Mouse (Mus musculus) midbrain, postnatal 0 days (tissue): Measurements from ENCODE around the gene Tbc1d16. TPM values are rescaled to one million over a fixed set of nuclear protein-coding genes. Genes with fewer than 3 reads are reported as not detected.
A peak's percentile ranks its signal among the peaks of the same experiment; 100 is the strongest.

ENCODE experiments used
- ATAC-seq: fragments of 200-750 bp; cut with Nextera tagmentation; 2 replicates; pipeline ENCODE4 v1.8.0; 2017; ENCODE audit warnings: moderate number of reproducible peaks, mild to moderate bottlenecking, moderate TSS enrichment, moderate library complexity; ENCODE audit not compliant: low FRiP score
- DNase-seq: peaks from one replicate; pipeline ENCODE4 v3.0.0-alpha.2; 2015; ENCODE audit warnings: low spot score
- H3K27ac ChIP-seq: fragments of 300-500 bp; sonication (generic); 2 replicates; pipeline ENCODE4 v1.5.1; 2014; ENCODE audit warnings: low read depth, mild to moderate bottlenecking, low read length, mixed read lengths
- H3K27me3 ChIP-seq: fragments of 300-500 bp; sonication (generic); 2 replicates; pipeline ENCODE4 v1.6.1; 2014; ENCODE audit warnings: low read length, control low read depth, mixed read lengths; ENCODE audit not compliant: insufficient read depth
- H3K36me3 ChIP-seq: fragments of 300-500 bp; sonication (generic); 2 replicates; pipeline ENCODE4 v1.6.1; 2014; ENCODE audit warnings: low read length, control low read depth, mixed read lengths; ENCODE audit not compliant: insufficient read depth
- H3K4me1 ChIP-seq: fragments of 300-500 bp; sonication (generic); 2 replicates; pipeline ENCODE4 v1.6.1; 2014; ENCODE audit warnings: mild to moderate bottlenecking, control low read depth, antibody characterized with exemption, low read length, mixed read lengths; ENCODE audit not compliant: insufficient read depth
- H3K4me2 ChIP-seq: fragments of 300-500 bp; sonication (generic); 2 replicates; pipeline ENCODE4 v1.6.1; 2014; ENCODE audit warnings: low read depth, mild to moderate bottlenecking, low read length, mixed read lengths; ENCODE audit not compliant: poor library complexity, severe bottlenecking
- H3K4me3 ChIP-seq: fragments of 300-500 bp; sonication (generic); 2 replicates; pipeline ENCODE4 v1.5.1; 2014; ENCODE audit warnings: low read depth, mild to moderate bottlenecking, low read length, moderate library complexity
- H3K9ac ChIP-seq: fragments of 300-500 bp; sonication (generic); replicated peaks from 2 replicates; pipeline ENCODE4 v1.6.1; 2014; ENCODE audit warnings: mild to moderate bottlenecking, low read length, moderate library complexity, mixed read lengths; ENCODE audit not compliant: poor library complexity, severe bottlenecking
- H3K9me3 ChIP-seq: fragments of 300-500 bp; sonication (generic); 2 replicates; pipeline ENCODE4 v1.6.1; 2016; ENCODE audit warnings: low read length, control low read depth
- CTCF ChIP-seq: IDR thresholded peaks from 2 replicates; pipeline ENCODE4 v1.5.1; 2016; ENCODE audit warnings: antibody characterized with exemption, mild to moderate bottlenecking
- WGBS: fragments of 180-500 bp; shearing (Covaris S2); extraction: QIAGEN DNeasy Blood & Tissue Kit; methylation state at CpG from one replicate; pipeline ENCODE4 v1.1.7; 2014; 5-methylcytosine and 5-hydroxymethylcytosine counted together
- polyA plus RNA-seq: library from polyadenylated mRNA; unstranded; fragments of >200 nt; fragmentation: Nextera tagmentation; extraction: Ambion mirVana; gene quantifications from 2 replicates; pipeline ENCODE4 v1.2.1, GENCODE M21; 2015
- total RNA-seq: library from RNA; depleted of rRNA; stranded (reverse); fragments of >200 nt; gene quantifications from 2 replicates; pipeline ENCODE4 v1.2.3, GENCODE M21; 2014

Tbc1d16 gene
- total and polyA plus RNA-seq, 2 experiments from 2014 or later: 43.5 to 152 TPM

DNA sequence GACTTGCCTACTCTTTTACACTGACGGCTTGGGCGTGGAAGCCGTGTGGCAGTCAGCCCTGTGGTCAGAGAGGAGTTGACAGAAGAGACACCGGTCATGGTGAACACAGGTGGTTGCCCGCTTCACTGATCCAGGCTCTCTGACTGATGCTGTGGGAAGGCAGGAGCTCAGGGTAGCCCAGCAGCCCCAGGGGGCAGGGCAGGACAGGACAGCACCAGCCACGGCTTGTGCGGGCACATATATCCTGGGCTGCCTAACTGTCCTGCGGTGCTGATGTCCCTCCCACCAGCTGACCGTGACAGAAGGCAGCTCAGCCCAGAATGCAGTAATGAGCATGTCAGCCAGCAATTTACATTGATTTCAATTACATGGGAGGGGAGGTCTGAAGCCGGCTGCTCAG lies 77.9 kb downstream of the Tbc1d16 start:
- TF ChIP-seq CTCF: no peak
- no peaks in the 10 kb centered on the region for H3K27me3 ChIP-seq
- H3K9ac ChIP-seq: no peak overlapping the region
- peaks cover 52% of the 10 kb centered on the region for H3K36me3 ChIP-seq
- ATAC-seq: no peak
- peak; percentile 59 for DNase-seq
- no peaks in the 10 kb centered on the region for H3K4me1 ChIP-seq
- no peak overlapping the region for H3K4me3 ChIP-seq
- H3K27ac ChIP-seq: no peak overlapping the region
- no peaks in the 10 kb centered on the region for H3K9me3 ChIP-seq
- 59% methylated on average over 10 of the region's 10 CpGs for WGBS
- H3K4me2 ChIP-seq: no peak overlapping the region

DNA sequence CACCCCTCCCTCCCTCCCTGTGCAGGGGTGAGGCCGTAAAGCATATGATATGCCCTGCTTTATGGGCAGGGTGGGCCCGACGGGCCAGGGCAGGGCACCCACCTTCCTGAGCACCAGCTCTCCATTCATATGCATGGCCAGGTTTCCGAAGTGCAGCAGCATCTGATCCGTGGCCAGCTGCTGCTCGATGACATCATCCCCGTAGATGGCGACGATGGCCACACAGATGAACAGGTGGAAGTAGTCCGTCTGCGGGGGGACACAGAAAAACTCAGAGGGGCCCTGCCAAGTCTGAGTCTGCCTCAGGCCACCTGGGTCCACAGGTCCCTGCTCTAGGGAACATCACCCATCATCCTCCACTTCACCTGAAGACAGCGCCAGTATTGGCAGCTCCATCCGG lies 79.5 kb downstream of the Tbc1d16 start:
- no peak overlapping the region for H3K27ac ChIP-seq
- ATAC-seq (no peak), DNase-seq (no peak)
- H3K4me3 ChIP-seq: no peak overlapping the region
- 89% methylated on average over 12 of the region's 13 CpGs for WGBS
- no peaks in the 10 kb centered on the region for H3K27me3 ChIP-seq
- H3K9ac ChIP-seq: no peak overlapping the region
- H3K4me2 ChIP-seq: no peak overlapping the region
- H3K9me3 ChIP-seq: no peaks in the 10 kb centered on the region
- TF ChIP-seq CTCF: no peak
- H3K36me3 ChIP-seq: peaks cover 43% of the 10 kb centered on the region
- no peaks in the 10 kb centered on the region for H3K4me1 ChIP-seq

DNA sequence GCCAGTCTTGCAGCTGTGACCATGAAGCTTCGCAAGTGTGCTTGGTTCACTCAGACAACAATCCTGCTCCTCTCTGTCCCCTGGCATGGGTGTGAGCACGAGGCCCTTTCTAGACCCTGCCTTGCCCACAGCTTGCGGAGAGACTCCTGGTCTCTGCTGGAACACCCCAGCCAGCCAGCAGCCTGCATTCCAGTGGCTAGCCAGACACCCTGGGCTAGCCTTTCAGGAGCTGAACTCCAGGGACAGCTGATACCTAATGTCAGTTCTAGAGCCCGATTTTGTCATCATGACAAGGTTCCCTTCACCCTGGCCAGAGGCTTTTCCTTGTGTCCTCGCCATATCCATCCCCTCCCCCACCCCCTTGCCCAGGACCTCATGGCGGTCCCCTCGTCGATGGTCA lies 81.1 kb downstream of the Tbc1d16 start:
- no peak overlapping the region for H3K9ac ChIP-seq
- no peak overlapping the region for H3K4me2 ChIP-seq
- H3K36me3 ChIP-seq: peaks cover 36% of the 10 kb centered on the region
- no peaks in the 10 kb centered on the region for H3K27me3 ChIP-seq
- 80% methylated on average over 8 of the region's 8 CpGs for WGBS
- DNase-seq (no peak), ATAC-seq (no peak)
- no peak overlapping the region for H3K27ac ChIP-seq
- H3K9me3 ChIP-seq: no peaks in the 10 kb centered on the region
- no peak for TF ChIP-seq CTCF
- H3K4me1 ChIP-seq: no peaks in the 10 kb centered on the region
- no peak overlapping the region for H3K4me3 ChIP-seq

DNA sequence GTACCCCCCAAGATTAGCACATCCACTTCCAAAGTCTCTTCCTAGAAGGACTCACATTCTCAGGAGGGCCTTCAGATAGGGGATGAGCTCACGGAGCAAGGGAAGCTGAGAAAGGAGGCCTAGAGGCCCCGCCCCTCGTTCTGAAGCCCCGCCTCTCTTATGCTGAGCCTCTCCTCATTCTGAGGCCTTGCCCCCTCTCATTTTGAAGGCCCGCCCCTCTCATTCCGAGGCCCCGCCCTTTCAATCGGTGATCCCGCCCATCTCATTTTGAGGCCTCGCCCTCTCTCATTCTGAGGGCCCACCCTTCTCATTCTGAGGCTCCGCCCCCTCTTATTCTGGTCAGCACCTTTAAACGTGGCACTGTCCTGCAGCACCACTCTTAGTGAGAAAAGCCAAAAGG lies 82.2 kb downstream of the Tbc1d16 start:
- WGBS: 50% methylated on average over 12 of the region's 12 CpGs

DNA sequence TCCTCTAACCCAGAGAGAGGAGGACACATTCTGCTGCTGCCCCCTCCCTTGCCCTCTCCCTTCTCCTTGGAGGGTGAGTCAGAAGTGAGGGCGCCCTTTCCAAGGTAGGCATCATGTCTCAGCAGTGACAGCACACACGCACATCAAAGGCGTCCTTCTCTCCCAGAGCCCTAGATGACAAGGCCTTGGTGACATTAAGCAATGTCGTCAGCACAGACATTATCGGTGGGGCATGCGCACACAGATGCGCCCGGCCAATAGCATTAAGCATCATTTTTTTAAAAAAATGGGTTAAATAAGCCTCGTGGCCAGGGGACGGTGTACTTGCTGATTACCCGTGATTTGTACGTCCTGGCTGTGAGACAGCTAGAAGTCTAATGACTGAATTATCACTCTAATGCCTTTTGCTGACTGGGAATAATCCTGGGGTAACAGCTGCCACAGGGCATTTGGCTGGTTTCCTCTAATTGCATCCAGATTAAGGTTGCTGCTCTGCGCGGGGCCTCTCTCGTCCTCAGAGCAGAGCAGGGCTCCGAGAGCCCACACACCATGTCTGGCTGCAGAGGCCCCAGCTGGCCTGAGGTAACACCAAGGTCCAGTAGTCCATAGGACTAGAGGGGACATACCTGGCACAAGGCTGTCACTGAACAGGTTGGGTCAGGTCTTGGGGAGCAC lies 83.4 kb downstream of the Tbc1d16 start:
- 36% methylated on average over 16 of the region's 16 CpGs for WGBS
- peak overlapping the region; percentile 13; the same call in 1 of the 2 replicates for H3K27ac ChIP-seq
- ATAC-seq: 0 out of 2 replicates have a peak, but pooled peaks have one; percentile 48

More for the DNA sequence above, 82.2 kb downstream of the Tbc1d16 start:
- Histone ChIP-seq H3K9me3 (no peaks in the 10 kb centered on the region), H3K36me3 (peaks cover 36% of the 10 kb centered on the region), H3K4me2 (no peak overlapping the region), H3K27ac (no peak overlapping the region), H3K27me3 (no peaks in the 10 kb centered on the region), H3K9ac (no peak overlapping the region), H3K4me1 (no peaks in the 10 kb centered on the region), H3K4me3 (no peak overlapping the region)
- ATAC-seq (no peak), DNase-seq (no peak)
- TF ChIP-seq CTCF: no peak

DNA sequence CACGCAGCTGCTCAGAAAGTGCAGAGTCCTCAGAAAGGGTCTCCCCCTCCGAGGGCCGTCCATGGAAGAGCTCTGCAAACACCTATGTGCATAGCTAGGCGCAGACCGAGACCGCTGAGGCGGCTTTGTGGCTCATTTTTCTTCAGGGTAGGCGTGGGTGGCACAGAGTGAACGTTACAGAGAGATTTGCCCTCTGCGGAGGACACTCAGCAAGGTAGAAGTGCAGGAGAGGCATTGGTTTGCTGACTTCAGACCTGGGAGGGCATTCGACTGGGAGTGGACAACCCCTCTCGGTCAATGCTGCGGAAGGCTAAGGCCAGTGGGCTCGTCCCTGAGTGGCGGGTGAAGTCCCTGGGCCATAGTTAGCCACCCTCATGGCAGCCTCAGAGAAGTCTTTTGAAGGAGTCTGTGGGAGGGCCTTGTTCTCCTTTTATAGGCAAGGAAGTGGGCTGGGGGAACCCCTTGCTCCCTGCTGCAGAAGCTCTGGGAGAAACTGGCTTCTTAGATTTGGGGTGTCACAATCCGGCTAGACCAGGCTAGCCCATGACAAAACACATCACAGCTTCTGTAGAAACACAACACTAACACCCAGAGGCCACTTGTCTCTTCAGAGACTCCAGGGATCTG lies 84.8 kb downstream of the Tbc1d16 start:
- no peak for TF ChIP-seq CTCF
- no peak for ATAC-seq
- H3K27ac ChIP-seq: no peak overlapping the region
- no peak for DNase-seq
- H3K4me1 ChIP-seq: no peaks in the 10 kb centered on the region
- H3K4me2 ChIP-seq: no peak overlapping the region
- no peaks in the 10 kb centered on the region for H3K27me3 ChIP-seq
- 89% methylated on average over 16 of the region's 16 CpGs for WGBS
- H3K4me3 ChIP-seq: no peak overlapping the region
- H3K36me3 ChIP-seq: peaks cover 14% of the 10 kb centered on the region
- H3K9ac ChIP-seq: no peak overlapping the region
- no peaks in the 10 kb centered on the region for H3K9me3 ChIP-seq

More for the DNA sequence above, 83.4 kb downstream of the Tbc1d16 start:
- no peak overlapping the region for H3K4me3 ChIP-seq
- no peak overlapping the region for H3K9ac ChIP-seq
- peaks cover 25% of the 10 kb centered on the region for H3K36me3 ChIP-seq
- DNase-seq: peak; percentile 53
- H3K27me3 ChIP-seq: no peaks in the 10 kb centered on the region
- no peaks in the 10 kb centered on the region for H3K9me3 ChIP-seq
- no peak for TF ChIP-seq CTCF
- no peak overlapping the region for H3K4me2 ChIP-seq
- H3K4me1 ChIP-seq: no peaks in the 10 kb centered on the region
